Mouse (Mus musculus) cortical plate, adult 2 months (tissue): ENCODE measurements around the gene Lsamp.

Experiments used
- CTCF ChIP-seq: fragments of 200-500 bp; IDR thresholded peaks from 2 replicates; pipeline ENCODE4 v1.5.1; 2011; ENCODE audit warnings: mild to moderate bottlenecking, control low read depth, low read length; ENCODE audit not compliant: insufficient read depth; ENCODE audit errors: extremely low read depth
- POLR2A ChIP-seq: fragments of 200-500 bp; IDR thresholded peaks from 2 replicates; pipeline ENCODE4 v1.6.1; 2011; ENCODE audit warnings: mild to moderate bottlenecking, low read length, control low read depth; ENCODE audit not compliant: insufficient read depth; ENCODE audit errors: extremely low read depth

DNA sequence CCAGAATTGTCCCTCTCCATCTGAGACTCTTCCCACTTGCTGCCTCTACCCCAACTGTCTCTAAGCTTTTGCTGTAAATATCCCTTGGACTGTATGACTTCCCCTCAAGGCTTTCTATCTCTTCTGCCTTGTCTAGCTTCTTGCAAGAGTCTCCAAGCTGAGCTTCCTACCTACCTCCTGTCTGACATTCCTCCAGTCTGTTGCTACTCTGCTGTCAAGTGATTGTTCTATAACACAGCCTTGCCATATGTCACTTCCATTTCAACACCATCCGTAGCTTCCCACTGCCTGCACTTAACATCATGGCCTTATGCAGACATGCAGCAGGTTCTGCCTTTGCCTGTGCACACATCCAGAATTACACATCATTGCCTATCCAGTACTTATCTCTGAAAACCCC lies 2012.8 kb downstream of the Lsamp start:
- TF ChIP-seq CTCF = no peak
- no peak for TF ChIP-seq POLR2A
